Mouse (Mus musculus) kidney, postnatal 25 days (tissue): ENCODE measurements at regions not wholly inside any gene's neighbourhood (a gene's known extent, or its start where the extent isn't known, plus 50 kb on each side); places are given as distances from the start of the nearest gene placed in this dataset.

Experiments
- DNase-seq, 2 experiments: peaks; one replicate each; pipeline ENCODE4 v3.0.0; 2021; ENCODE audit warnings: mixed read lengths in 2 of 2

DNA sequence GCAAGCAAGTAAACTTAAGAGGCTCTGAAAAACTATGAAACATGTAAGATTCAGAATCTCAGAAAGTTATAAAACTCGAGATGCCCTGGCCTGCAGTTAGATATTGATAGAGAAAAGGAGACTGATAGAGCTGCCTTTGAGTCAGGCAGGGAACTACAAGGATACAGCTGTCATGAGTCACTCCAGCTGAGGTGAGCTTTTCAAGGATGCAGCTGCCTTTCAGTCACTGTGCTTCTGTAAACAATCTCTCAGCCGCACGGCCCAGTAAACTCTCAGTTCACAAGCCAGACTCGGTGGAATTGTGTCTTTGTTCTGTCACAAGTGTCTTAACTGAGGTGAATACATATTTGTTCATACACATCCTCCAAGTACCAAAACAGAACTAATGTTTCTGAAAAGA lies 334.9 kb upstream of the Rsrc1 start:
- DNase-seq = no peak

DNA sequence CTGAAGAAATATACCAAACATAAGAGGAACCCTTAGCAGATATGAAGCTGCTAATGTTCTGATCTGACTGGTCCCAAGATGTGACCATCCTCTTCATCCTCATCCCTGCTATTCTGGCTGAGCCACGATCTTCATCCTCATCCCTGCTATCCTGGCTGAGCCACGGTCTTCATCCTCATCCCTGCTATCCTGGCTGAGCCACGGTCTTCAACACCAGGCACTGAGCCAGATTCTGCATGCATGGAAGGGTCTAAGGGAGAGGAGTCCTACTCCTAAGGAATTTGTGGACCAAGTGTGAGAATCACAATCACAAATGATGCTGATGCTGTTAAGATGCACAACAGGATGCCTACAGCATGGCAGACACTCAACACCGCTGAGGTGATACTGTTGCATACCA lies 331.9 kb upstream of the Rsrc1 start:
- DNase-seq = peak in 1 of 2 experiments; percentile 28

DNA sequence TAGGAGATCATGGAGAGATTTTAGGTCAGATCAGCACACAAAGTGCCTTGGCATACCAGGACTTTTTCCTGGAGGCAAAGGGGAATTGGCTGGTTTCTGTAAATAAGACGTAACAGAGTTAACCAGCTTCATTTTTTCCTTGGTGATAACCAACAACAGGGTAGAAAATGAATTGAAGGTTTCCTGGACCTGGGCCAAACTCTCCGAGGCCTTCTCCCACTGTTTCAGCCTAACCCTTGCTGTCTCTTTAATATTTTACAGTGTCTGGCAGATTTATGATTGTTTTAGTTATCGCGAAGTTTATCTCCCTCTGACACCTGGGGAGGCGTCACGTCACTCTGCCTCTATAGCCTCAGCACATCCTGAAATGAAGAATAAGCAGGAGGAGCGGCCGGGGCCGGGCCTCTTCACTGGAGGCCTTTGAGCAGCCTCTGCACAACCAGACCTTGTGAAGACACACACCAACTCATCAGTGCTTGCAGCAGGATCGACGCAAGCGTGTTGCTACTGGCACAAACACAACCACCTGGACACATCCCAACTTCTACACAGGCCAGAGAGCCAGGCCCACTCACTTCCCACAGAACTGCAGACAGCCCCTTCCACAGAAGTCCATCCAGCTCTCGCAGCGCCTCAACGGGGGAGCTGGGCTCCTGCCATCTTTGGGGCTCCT lies 331.0 kb upstream of the Rsrc1 start:
- DNase-seq = peak in 1 of 2 experiments; percentile 31

DNA sequence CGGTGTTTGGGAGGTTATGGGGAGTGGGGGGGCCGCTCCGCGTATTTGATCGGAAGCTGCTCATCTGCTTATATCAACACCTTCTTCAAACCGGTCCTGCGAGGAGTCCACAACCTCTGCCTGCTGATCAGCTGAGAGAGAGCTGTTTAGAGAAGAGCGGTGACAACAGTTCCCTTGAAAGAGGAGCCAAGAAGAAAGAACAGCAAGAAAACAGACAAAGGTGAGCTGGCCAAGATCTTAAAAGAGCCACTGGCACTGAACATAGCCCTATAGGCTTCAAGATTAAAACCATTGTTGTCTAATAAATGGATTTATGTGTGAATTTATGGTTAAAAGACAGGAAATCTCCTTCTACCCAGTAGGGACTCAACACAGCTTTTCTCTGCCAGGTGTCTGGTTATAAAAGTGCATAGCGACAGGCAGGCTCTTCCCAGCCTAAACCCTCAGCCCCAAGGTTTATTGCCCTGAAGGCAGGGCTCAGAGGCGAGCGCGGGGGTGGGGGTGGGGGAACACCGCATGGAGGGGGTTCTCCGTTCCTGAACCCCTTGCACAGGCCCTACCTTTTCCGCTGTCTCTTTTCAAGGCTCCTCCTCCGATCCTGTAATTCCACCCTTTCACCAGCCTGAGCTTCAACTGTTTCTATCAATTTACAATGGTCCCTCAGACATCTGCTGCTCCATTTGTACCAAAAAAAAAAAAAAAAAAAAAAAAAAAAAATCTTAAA lies 330.3 kb upstream of the Rsrc1 start:
- DNase-seq = no peak

GRCm38 (mm10) chr3:66652139-66652846 lies 328.9 kb upstream of the Rsrc1 start:
- no peak for DNase-seq

DNA sequence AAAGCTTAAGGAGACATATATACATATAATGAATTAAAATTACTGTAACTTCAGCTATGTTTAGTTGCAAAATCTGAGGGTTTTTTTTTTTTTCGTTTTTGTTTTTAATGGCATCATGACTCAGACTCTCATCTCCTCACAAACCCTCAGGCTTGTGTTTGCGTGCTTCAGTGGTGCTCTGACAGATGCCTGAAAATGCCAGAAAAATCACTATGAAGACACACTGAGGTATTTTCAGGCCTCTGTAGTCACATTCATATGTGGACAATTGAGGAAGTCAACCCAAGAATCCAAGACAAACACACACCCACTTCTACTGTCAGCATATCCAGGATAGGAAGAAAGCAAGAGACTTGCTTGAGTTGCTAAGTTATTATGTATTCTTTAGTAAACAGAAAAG lies 327.2 kb upstream of the Rsrc1 start:
- no peak for DNase-seq

GRCm38 (mm10) chr3:66654860-66655259 lies 326.3 kb upstream of the Rsrc1 start:
- DNase-seq = no peak

DNA sequence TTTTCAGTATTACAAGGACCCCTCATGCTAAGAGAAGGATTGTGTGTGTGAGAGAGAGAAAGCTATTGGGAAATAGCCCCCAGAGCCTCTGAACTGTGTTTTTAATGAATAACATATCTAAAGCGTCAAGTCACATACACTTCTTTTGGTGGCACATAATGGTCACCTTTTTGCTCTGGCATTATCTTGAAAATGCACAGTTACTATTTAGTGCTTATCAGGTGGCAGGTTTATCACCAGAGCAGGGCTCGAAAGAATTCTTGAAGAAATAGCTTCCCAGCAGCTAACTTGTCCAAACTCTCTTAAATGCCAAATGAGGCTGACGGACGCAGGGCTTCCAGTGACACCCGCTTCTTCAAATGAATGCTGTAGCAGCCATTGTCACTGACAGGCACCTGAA lies 324.7 kb upstream of the Rsrc1 start:
- no peak for DNase-seq

DNA sequence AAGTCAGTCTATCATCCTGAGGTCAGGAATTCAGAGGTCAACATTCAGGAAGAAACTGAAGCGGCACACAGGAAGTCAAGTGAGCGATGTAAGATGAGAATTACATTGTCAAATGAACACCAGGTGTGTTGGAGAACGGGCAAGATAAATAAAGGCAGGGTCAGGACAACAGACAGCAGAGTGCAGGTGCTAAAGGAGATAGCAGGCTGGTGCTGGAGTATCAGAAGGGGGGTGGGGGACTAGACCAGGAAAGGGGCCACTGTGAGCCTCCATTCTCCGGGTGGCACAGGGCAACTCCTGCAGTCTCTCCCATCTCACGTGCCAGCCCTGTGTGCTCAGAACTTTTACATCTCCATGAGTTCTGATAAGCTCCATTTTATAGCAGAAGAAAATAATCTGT lies 320.6 kb upstream of the Rsrc1 start:
- no peak for DNase-seq

GRCm38 (mm10) chr3:66661826-66662618 lies 319.2 kb upstream of the Rsrc1 start:
- no peak for DNase-seq

GRCm38 (mm10) chr3:66683589-66684286 lies 297.5 kb upstream of the Rsrc1 start:
- DNase-seq = no peak

DNA sequence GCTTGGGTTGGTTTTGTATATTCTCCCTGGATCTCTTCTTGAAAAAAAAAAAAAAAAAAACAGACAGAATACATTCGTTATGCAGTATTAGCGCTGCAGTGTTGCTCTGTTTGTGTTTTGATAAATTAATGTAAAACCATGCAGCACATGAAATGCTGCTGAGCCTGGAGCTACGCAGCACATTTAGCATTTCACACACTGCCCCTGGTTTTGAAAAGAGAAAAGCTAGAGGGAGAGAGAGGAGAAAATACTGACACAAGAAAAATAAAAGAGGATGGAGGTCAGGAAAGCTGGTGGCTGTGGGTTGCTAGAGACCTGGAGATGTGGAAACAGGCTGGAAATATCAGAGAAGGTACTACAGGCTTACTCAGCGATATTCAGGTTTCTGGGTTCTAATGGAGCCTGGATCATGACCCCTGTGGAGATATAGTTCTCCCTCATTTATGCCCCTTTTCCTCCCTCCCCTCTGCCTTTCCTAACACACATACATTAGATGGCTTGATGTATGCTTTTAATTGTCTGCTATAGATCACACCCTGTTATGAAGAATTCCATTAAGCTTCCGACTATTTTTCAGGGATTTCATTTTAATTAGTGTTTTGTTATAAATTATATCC lies 296.8 kb upstream of the Rsrc1 start:
- no peak for DNase-seq

DNA sequence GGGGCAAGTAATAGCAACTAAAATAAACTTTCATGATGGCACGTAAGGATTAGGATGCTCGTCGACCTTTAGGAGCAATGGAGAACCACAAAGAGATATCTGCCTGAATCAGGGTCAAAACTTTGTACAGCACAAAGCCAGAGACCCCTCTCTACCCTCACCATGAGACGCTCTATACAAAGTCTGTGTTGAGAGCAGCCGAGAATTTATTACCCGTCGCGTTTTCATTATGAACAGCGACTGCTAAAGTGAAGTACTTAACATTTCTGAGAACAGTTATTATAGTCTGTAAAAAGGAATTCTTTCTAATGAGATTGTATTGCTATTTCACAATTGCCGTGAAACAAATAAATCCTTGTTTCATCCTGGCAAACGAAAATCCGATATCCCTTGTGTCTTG lies 296.1 kb upstream of the Rsrc1 start:
- DNase-seq = no peak

GRCm38 (mm10) chr3:66687126-66687525 lies 294.1 kb upstream of the Rsrc1 start:
- no peak for DNase-seq

- DNase-seq = peak in 1 of 2 experiments; percentile 7
Measured at GRCm38 (mm10) chr3:66690906-66691522, 290.2 kb upstream of the Rsrc1 start.

- no peak for DNase-seq
Measured at GRCm38 (mm10) chr3:66695125-66695524, 286.1 kb upstream of the Rsrc1 start.

GRCm38 (mm10) chr3:66695661-66696253 lies 285.4 kb upstream of the Rsrc1 start:
- no peak for DNase-seq

GRCm38 (mm10) chr3:66698083-66698482 lies 283.1 kb upstream of the Rsrc1 start:
- no peak for DNase-seq

- DNase-seq = no peak
Measured at GRCm38 (mm10) chr3:66705766-66706165, 275.4 kb upstream of the Rsrc1 start.

DNA sequence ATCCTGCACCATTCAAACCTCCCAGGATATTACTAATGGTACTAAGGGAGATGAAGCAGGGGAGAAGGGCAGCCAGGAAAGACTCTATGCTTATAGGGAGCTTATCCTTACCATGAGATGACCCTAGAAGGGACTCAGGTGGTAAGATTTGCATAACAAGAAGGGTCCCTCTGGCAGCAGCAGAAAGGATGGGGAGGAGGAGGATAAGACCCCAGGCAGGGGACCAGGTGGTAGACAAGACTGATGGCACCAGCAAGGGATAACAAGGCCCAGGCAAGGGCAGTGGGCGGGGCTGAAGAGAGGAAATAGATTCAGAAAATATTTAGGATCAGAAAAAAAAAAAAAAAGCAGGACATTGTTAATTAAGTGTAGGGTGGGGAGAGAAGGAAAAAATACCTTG lies 245.7 kb upstream of the Rsrc1 start:
- DNase-seq = no peak
